In genomic region chr12:12284521-12284920, GRCm38 (mm10) we compare ENCODE assay signal across 15 mouse cellular contexts. TPM values are rescaled to one million over a fixed set of nuclear protein-coding genes. Genes with fewer than 3 reads are reported as not detected.
DNase-seq lines count a peak whose midpoint lies in the region; ATAC-seq and TF ChIP-seq lines count a peak whose summit lies in the region.
"Had no signal": no experiment of that assay in that cellular context is flagged by ENCODE, and none has a peak within 500 bp of the region (broad histone marks: within the 10 kb centered on the region; RNA-seq: fewer than 3 reads in every experiment).

No protein-coding gene starts in this region.

- DNase-seq in kidney, postnatal 10 days: peak; percentile 29
- DNase-seq in kidney, adult 8-10 months: no peak
- DNase-seq in gastrocnemius, postnatal 10 days: peak; percentile 28
- peak; percentile 53 to 54 for DNase-seq in heart, postnatal 36 days
- DNase-seq in forebrain, postnatal 0 days: no peak
- no peak for DNase-seq in hindbrain, embryonic 11.5 days (ENCODE audit: low spot score)
- DNase-seq: kidney, adult 11 months; layer of hippocampus, postnatal 36 days; liver, embryonic 13.5 days; midbrain, embryonic 14.5 days; right cerebral cortex, postnatal 25 days had no signal

- peaks cover 20% of the 10 kb centered on the region for H3K4me1 ChIP-seq in cortical plate, adult 2 months (ENCODE audit: control insufficient read depth, insufficient read depth, low read length)
- peaks cover 24% of the 10 kb centered on the region for H3K4me1 ChIP-seq in forebrain, postnatal 0 days (ENCODE audit: insufficient read depth)
- peaks cover 2% of the 10 kb centered on the region; the same call in 1 of the 2 replicates for H3K4me1 ChIP-seq in hindbrain, embryonic 11.5 days (replicated peaks; ENCODE audit: control insufficient read depth, insufficient read depth, low read length)
- H3K4me1 ChIP-seq: liver, embryonic 13.5 days had no signal

- no peak overlapping the region for H3K4me2 ChIP-seq in forebrain, postnatal 0 days (ENCODE audit: low read depth)
- no peak overlapping the region for H3K4me2 ChIP-seq in hindbrain, embryonic 11.5 days (replicated peaks; ENCODE audit: low read depth, low read length)
- H3K4me2 ChIP-seq: embryonic facial prominence, embryonic 12.5 days; hindbrain, embryonic 15.5 days; liver, embryonic 13.5 days had no signal

- no peak for ATAC-seq in erythroid progenitor cell, adult 5-6 weeks (replicated peaks; ENCODE audit: low FRiP score, poor library complexity, severe bottlenecking)
- ATAC-seq in forebrain, postnatal 0 days: no peak
- no peak for ATAC-seq in hindbrain, embryonic 11.5 days (ENCODE audit: low FRiP score)

- no peak for TF ChIP-seq POLR2A in cortical plate, adult 2 months (IDR thresholded peaks at IDR 0.05; ENCODE audit: extremely low read depth, insufficient read depth, low read length)

- H3K9me3 ChIP-seq in forebrain, postnatal 0 days (ENCODE audit: low read length): no peaks in the 10 kb centered on the region
- H3K9me3 ChIP-seq in hindbrain, embryonic 11.5 days (ENCODE audit: control insufficient read depth, low read length): no peaks in the 10 kb centered on the region
- H3K9me3 ChIP-seq: embryonic facial prominence, embryonic 12.5 days; hindbrain, embryonic 15.5 days; liver, embryonic 13.5 days had no signal

- no peak overlapping the region for H3K9ac ChIP-seq in forebrain, postnatal 0 days
- no peak overlapping the region for H3K9ac ChIP-seq in hindbrain, embryonic 11.5 days (ENCODE audit: low read depth, low read length)
- H3K9ac ChIP-seq: embryonic facial prominence, embryonic 12.5 days; hindbrain, embryonic 15.5 days; liver, embryonic 13.5 days had no signal

- no peak overlapping the region for H3K4me3 ChIP-seq in cortical plate, adult 2 months (ENCODE audit: insufficient read depth, low read length)
- no peak overlapping the region for H3K4me3 ChIP-seq in forebrain, postnatal 0 days (ENCODE audit: low read depth, low read length)
- no peak overlapping the region for H3K4me3 ChIP-seq in hindbrain, embryonic 11.5 days (ENCODE audit: low read depth, low read length)
- H3K4me3 ChIP-seq: embryonic facial prominence, embryonic 12.5 days; hindbrain, embryonic 15.5 days; liver, embryonic 13.5 days had no signal

- 0 out of 2 replicates have a peak overlapping the region, but pooled peaks have one; percentile 20 for H3K27ac ChIP-seq in cortical plate, adult 2 months (ENCODE audit: insufficient read depth, low read length)
- no peak overlapping the region for H3K27ac ChIP-seq in forebrain, postnatal 0 days (ENCODE audit: low read depth, low read length)
- no peak overlapping the region for H3K27ac ChIP-seq in hindbrain, embryonic 11.5 days (ENCODE audit: low read depth, low read length)
- H3K27ac ChIP-seq: embryonic facial prominence, embryonic 12.5 days; hindbrain, embryonic 15.5 days; liver, embryonic 13.5 days had no signal

- WGBS in forebrain, postnatal 0 days: 88% methylated on average over 6 of the region's 6 CpGs
- WGBS in hindbrain, embryonic 11.5 days: 93% methylated on average over 6 of the region's 6 CpGs

- H3K36me3 ChIP-seq in forebrain, postnatal 0 days (ENCODE audit: insufficient read depth): no peaks in the 10 kb centered on the region
- H3K36me3 ChIP-seq in hindbrain, embryonic 11.5 days (ENCODE audit: control insufficient read depth, insufficient read depth, low read length): no peaks in the 10 kb centered on the region
- H3K36me3 ChIP-seq: embryonic facial prominence, embryonic 12.5 days; hindbrain, embryonic 15.5 days; liver, embryonic 13.5 days had no signal

- no peaks in the 10 kb centered on the region for H3K27me3 ChIP-seq in forebrain, postnatal 0 days (ENCODE audit: insufficient read depth, low read length)
- no peaks in the 10 kb centered on the region for H3K27me3 ChIP-seq in hindbrain, embryonic 11.5 days (ENCODE audit: control insufficient read depth, insufficient read depth, low read length)
- H3K27me3 ChIP-seq: embryonic facial prominence, embryonic 12.5 days; hindbrain, embryonic 15.5 days; liver, embryonic 13.5 days had no signal

- no peak for TF ChIP-seq CTCF in cortical plate, adult 2 months (IDR thresholded peaks at IDR 0.05; ENCODE audit: extremely low read depth, insufficient read depth, low read length)
- no peak for TF ChIP-seq CTCF in forebrain, postnatal 0 days (IDR thresholded peaks at IDR 0.05; ENCODE audit: low read depth)

- intact Hi-C loops in heart, postnatal 36 days (cut with DNase I): loop anchor here (2.0 kb wide), 1 partner anchor 16 kb away; no protein-coding TSS in a partner anchor

RNA-seq across cellular contexts. Expression of gene Fam49a, which starts 22.6 kb away (rescaled TPM):
- 78.7 and 78.9 TPM in 2 replicates for polyA plus RNA-seq in cortical plate, adult 2 months (2012; rRNA removed)
- 10 to 100 TPM; 12.0 to 12.5 TPM for total RNA-seq in gastrocnemius, postnatal 10 days (2021)
- total RNA-seq in heart, postnatal 36 days (2021): 10 to 100 TPM in 1 of 2 experiments, 1 to 10 TPM in 1; 8.6 to 10.5 TPM
- total RNA-seq in erythroid progenitor cell, adult 5-6 weeks (2015; ENCODE audit: low replicate concordance): 7.6 and 13.4 TPM in 2 replicates
- 3.3 and 5.8 TPM in 2 replicates for total RNA-seq in erythroid progenitor cell, adult 5-6 weeks (2017; ENCODE audit: low replicate concordance)
- total RNA-seq in forebrain, postnatal 0 days (2014; rRNA removed): 202 and 242 TPM in 2 replicates
- 120 and 127 TPM in 2 replicates for polyA plus RNA-seq in forebrain, postnatal 0 days (2015; fragmentation: Nextera tagmentation; extraction: Ambion mirVana)
- polyA plus RNA-seq in hindbrain, embryonic 11.5 days (2014; fragmentation: Nextera tagmentation; extraction: Ambion mirVana): 24.1 and 26.6 TPM in 2 replicates

Comparison
In these comparisons a context has a peak if more than half of its experiments do, and no peak if none do; other contexts are left out.
1. DNase-seq: peak in kidney, postnatal 10 days (single experiment), gastrocnemius, postnatal 10 days (single experiment) and heart, postnatal 36 days (2 of 2); none in kidney, adult 8-10 months (0 of 2), forebrain, postnatal 0 days (single experiment) and hindbrain, embryonic 11.5 days (single experiment).
2. RNA of gene Fam49a, which starts 22.6 kb away (total RNA-seq): 202 to 242 TPM in forebrain, postnatal 0 days; 3.3 to 13.4 TPM in erythroid progenitor cell, adult 5-6 weeks, 12.0 to 12.5 TPM in gastrocnemius, postnatal 10 days and 8.6 to 10.5 TPM in heart, postnatal 36 days; every median in the first group is over 10 times any median in the second.